Mouse (Mus musculus) heart, embryonic 15.5 days (tissue): ENCODE measurements around the gene Gm21992. TPM values are rescaled to one million over a fixed set of nuclear protein-coding genes. Genes with fewer than 3 reads are reported as not detected.

Source experiments
- polyA plus RNA-seq: library from polyadenylated mRNA; unstranded; fragments of >200 nt; fragmentation: Nextera tagmentation; extraction: Ambion mirVana; gene quantifications from 2 replicates; pipeline ENCODE4 v1.2.1, GENCODE M21; 2015

Gm21992 gene
- polyA plus RNA-seq, 1 experiment from 2014 or later = 30.5 TPM

Other genes starting within 250 kb of the Gm21992 start
- 3.2 and 4.0 TPM in 2 replicates for gene Lrfn4, start 195.9 kb downstream of the Gm21992 start, polyA plus RNA-seq
- gene Rce1, start 186.0 kb downstream of the Gm21992 start, polyA plus RNA-seq = 34.5 and 41.4 TPM in 2 replicates
- gene Gm960, start 112.9 kb downstream of the Gm21992 start, polyA plus RNA-seq = 0.48 and 0.52 TPM in 2 replicates
- 0.18 and 0.56 TPM in 2 replicates for gene Sptbn2, start 100.4 kb downstream of the Gm21992 start, polyA plus RNA-seq
- 30.8 and 36.3 TPM in 2 replicates for gene Rbm4b, start 55.1 kb downstream of the Gm21992 start, polyA plus RNA-seq
- gene Rbm4, start 17.7 kb downstream of the Gm21992 start, polyA plus RNA-seq = 42.2 and 54.1 TPM in 2 replicates
- 40.2 and 51.1 TPM in 2 replicates for gene Rbm14, start within 50 bp of the Gm21992 start, polyA plus RNA-seq
- gene Ccs, start 27.7 kb upstream of the Gm21992 start, polyA plus RNA-seq = 33.4 and 41.7 TPM in 2 replicates
- 0.04 and 0.05 TPM in 2 replicates for gene Ccdc87, start 27.8 kb upstream of the Gm21992 start, polyA plus RNA-seq
- 37.4 and 42.6 TPM in 2 replicates for gene Ctsf, start 43.5 kb upstream of the Gm21992 start, polyA plus RNA-seq
- gene Actn3, start 66.3 kb upstream of the Gm21992 start, polyA plus RNA-seq = 2.1 and 9.1 TPM in 2 replicates
- gene Zdhhc24, start 67.1 kb upstream of the Gm21992 start, polyA plus RNA-seq = 6.6 and 9.9 TPM in 2 replicates
- gene Bbs1, start 95.0 kb upstream of the Gm21992 start, polyA plus RNA-seq = 2.2 and 2.7 TPM in 2 replicates
- 63.6 and 84.8 TPM in 2 replicates for gene Dpp3, start 116.7 kb upstream of the Gm21992 start, polyA plus RNA-seq
- 0.38 and 0.52 TPM in 2 replicates for gene Peli3, start 131.5 kb upstream of the Gm21992 start, polyA plus RNA-seq
- gene Mrpl11, start 150.5 kb upstream of the Gm21992 start, polyA plus RNA-seq = 82.6 and 97.3 TPM in 2 replicates
- 0.10 and 0.23 TPM in 2 replicates for gene Npas4, start 178.7 kb upstream of the Gm21992 start, polyA plus RNA-seq
- 8.8 and 11.1 TPM in 2 replicates for gene Slc29a2, start 212.2 kb upstream of the Gm21992 start, polyA plus RNA-seq
- gene B4gat1, start 227.2 kb upstream of the Gm21992 start, polyA plus RNA-seq = 43.1 and 43.6 TPM in 2 replicates
- gene AC124502.3, start 227.3 kb upstream of the Gm21992 start, polyA plus RNA-seq = 1.4 and 1.5 TPM in 2 replicates
- gene Brms1, start 229.7 kb upstream of the Gm21992 start, polyA plus RNA-seq = 23.0 and 31.9 TPM in 2 replicates
- gene Rin1, start 238.9 kb upstream of the Gm21992 start, polyA plus RNA-seq = 1.9 and 3.3 TPM in 2 replicates